Mouse (Mus musculus): ENCODE results near the gene Tmem211. TPM values are rescaled to one million over a fixed set of nuclear protein-coding genes. Genes with fewer than 3 reads are reported as not detected.

Tmem211 gene
- polyA plus RNA-seq, 1 experiment = not detected

GRCm38 (mm10) chr5:113283726-113284125 lies 57.0 kb downstream of the Tmem211 start:
- no peak for TF ChIP-seq MYOG (IDR thresholded peaks at IDR 0.05; ENCODE audit: control insufficient read depth, extremely low read depth, insufficient read length)
- TF ChIP-seq USF1 (IDR thresholded peaks at IDR 0.05; ENCODE audit: low read depth) = no peak
- no peak for TF ChIP-seq CTCF (IDR thresholded peaks at IDR 0.05; ENCODE audit: control insufficient read depth, insufficient read depth, insufficient read length)
- no peak for TF ChIP-seq CEBPB (IDR thresholded peaks at IDR 0.05; ENCODE audit: low read depth)
- no peak for TF ChIP-seq FOSL1 (IDR thresholded peaks at IDR 0.05; ENCODE audit: insufficient read depth, low read length, poor library complexity, severe bottlenecking)
- no peak for TF ChIP-seq MAX (IDR thresholded peaks at IDR 0.05)
- TF ChIP-seq MYOD1 (IDR thresholded peaks at IDR 0.05; ENCODE audit: control insufficient read depth, insufficient read length, low read depth) = no peak
- H3ac ChIP-seq (ENCODE audit: control insufficient read depth, insufficient read length, low read depth) = no peak overlapping the region
- no peak overlapping the region for H3K4me3 ChIP-seq (ENCODE audit: insufficient read depth, poor library complexity, severe bottlenecking)
- H3K27me3 ChIP-seq (ENCODE audit: control insufficient read depth, insufficient read depth, insufficient read length) = peaks cover 4% of the 10 kb centered on the region
- H3K79me3 ChIP-seq (ENCODE audit: low read depth) = no peaks in the 10 kb centered on the region
- H3K36me3 ChIP-seq (ENCODE audit: control insufficient read depth, insufficient read depth) = no peaks in the 10 kb centered on the region
- H3K79me2 ChIP-seq (ENCODE audit: control insufficient read depth, insufficient read depth) = no peaks in the 10 kb centered on the region

GRCm38 (mm10) chr5:113285541-113285940 lies 58.8 kb downstream of the Tmem211 start:
- TF ChIP-seq FOSL1 (IDR thresholded peaks at IDR 0.05; ENCODE audit: insufficient read depth, low read length, poor library complexity, severe bottlenecking) (no peak), CTCF (IDR thresholded peaks at IDR 0.05; ENCODE audit: control insufficient read depth, insufficient read depth, insufficient read length) (no peak), MYOG (IDR thresholded peaks at IDR 0.05; ENCODE audit: control insufficient read depth, extremely low read depth, insufficient read length) (no peak)
- Histone ChIP-seq H3ac (ENCODE audit: control insufficient read depth, insufficient read length, low read depth) (no peak overlapping the region), H3K4me3 (ENCODE audit: insufficient read depth, poor library complexity, severe bottlenecking) (no peak overlapping the region), H3K79me3 (ENCODE audit: low read depth) (no peaks in the 10 kb centered on the region), H3K27me3 (ENCODE audit: control insufficient read depth, insufficient read depth, insufficient read length) (peaks cover 4% of the 10 kb centered on the region), H3K79me2 (ENCODE audit: control insufficient read depth, insufficient read depth) (no peaks in the 10 kb centered on the region), H3K36me3 (ENCODE audit: control insufficient read depth, insufficient read depth) (no peaks in the 10 kb centered on the region)

- H3K79me3 ChIP-seq (ENCODE audit: low read depth) = no peaks in the 10 kb centered on the region
- peaks cover 4% of the 10 kb centered on the region for H3K27me3 ChIP-seq (ENCODE audit: control insufficient read depth, insufficient read depth, insufficient read length)
- H3ac ChIP-seq (ENCODE audit: control insufficient read depth, insufficient read length, low read depth) = no peak overlapping the region
- TF ChIP-seq MYOD1 (IDR thresholded peaks at IDR 0.05; ENCODE audit: control insufficient read depth, insufficient read length, low read depth) = no peak
- no peak for TF ChIP-seq CEBPB (IDR thresholded peaks at IDR 0.05; ENCODE audit: low read depth)
- no peak for TF ChIP-seq CTCF (IDR thresholded peaks at IDR 0.05; ENCODE audit: control insufficient read depth, insufficient read depth, insufficient read length)
- TF ChIP-seq MAX (IDR thresholded peaks at IDR 0.05) = no peak
- no peak for TF ChIP-seq FOSL1 (IDR thresholded peaks at IDR 0.05; ENCODE audit: insufficient read depth, low read length, poor library complexity, severe bottlenecking)
- TF ChIP-seq MYOG (IDR thresholded peaks at IDR 0.05; ENCODE audit: control insufficient read depth, extremely low read depth, insufficient read length) = no peak
- no peaks in the 10 kb centered on the region for H3K36me3 ChIP-seq (ENCODE audit: control insufficient read depth, insufficient read depth)
- no peaks in the 10 kb centered on the region for H3K79me2 ChIP-seq (ENCODE audit: control insufficient read depth, insufficient read depth)
- H3K4me3 ChIP-seq (ENCODE audit: insufficient read depth, poor library complexity, severe bottlenecking) = no peak overlapping the region
Observed at GRCm38 (mm10) chr5:113286048-113286447, 59.3 kb downstream of the Tmem211 start.

DNA sequence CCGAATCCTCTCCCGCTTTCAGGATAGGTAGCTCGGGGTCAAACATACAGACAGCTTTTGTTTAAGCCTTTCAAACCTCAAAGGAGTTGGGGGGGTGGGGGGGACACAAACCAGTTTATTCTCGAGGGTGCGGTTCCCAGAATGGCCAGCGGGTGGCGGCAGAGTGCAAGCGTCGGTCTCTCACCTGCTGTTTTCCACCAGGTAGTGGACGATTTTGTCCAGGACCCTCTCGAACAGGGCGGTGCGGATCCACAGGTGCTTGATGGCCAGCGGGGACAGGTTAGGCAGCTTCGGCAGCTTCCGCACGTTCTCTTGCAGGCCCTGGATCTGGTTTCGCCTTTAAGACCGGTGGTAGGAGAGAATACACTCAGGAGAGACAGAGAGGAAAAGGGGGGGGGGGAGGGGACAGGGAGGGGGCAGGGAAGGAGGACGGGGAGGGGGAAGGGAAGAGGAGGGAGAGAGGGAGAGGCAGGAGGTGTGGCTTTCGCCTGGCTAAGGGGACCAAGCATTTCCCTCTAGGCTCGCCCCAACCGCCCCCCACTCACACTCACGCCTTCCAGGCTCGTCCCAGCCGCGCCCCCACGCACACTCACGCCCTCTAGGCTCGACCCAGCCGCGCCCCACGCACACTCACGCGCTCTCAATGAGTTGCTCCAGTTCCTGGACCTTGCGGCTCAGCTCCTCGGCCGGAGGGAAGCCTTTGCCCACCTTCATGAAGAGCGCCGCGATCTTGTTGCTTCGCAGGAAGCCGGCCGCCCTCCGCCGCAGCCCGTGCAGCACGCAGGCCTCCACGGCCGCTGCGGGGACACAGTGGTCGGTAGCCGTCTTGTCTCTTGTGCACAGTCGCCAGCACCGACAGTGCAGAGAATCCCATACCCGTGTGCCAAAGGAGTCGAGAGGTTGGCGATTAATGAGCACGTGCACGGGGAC lies 60.1 kb downstream of the Tmem211 start:
- TF ChIP-seq CTCF (IDR thresholded peaks at IDR 0.05; ENCODE audit: control insufficient read depth, insufficient read depth, insufficient read length) (peak; percentile 20), CEBPB (IDR thresholded peaks at IDR 0.05; ENCODE audit: low read depth) (no peak)
- Histone ChIP-seq H3K79me2 (ENCODE audit: control insufficient read depth, insufficient read depth) (no peaks in the 10 kb centered on the region), H3K4me3 (ENCODE audit: insufficient read depth, poor library complexity, severe bottlenecking) (no peak overlapping the region), H3ac (ENCODE audit: control insufficient read depth, insufficient read length, low read depth) (no peak overlapping the region), H3K36me3 (ENCODE audit: control insufficient read depth, insufficient read depth) (no peaks in the 10 kb centered on the region), H3K27me3 (ENCODE audit: control insufficient read depth, insufficient read depth, insufficient read length) (peaks cover 4% of the 10 kb centered on the region), H3K79me3 (ENCODE audit: low read depth) (no peaks in the 10 kb centered on the region)

DNA sequence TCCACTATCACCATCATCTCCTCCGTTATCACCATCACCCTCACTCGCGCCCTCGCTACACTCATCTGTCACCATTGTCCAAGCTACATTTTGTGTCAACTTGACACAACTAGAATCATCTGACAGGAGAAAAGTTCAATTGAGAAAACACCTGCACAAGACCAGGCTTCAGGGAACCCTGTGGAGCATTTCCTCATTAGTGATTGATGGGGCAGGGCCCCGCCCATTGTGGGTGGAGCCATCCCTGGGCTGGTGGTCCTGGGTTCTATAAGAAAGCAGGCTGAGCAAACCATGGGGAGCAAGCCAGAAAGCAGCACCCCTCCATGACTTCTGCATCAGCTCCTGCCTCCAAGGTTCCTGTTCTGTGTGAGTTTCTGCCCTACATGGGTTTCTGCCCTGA lies 61.1 kb downstream of the Tmem211 start:
- Histone ChIP-seq H3K27me3 (ENCODE audit: control insufficient read depth, insufficient read depth, insufficient read length) (peaks cover 4% of the 10 kb centered on the region), H3K79me2 (ENCODE audit: control insufficient read depth, insufficient read depth) (no peaks in the 10 kb centered on the region)
- no peak for TF ChIP-seq MYOG (IDR thresholded peaks at IDR 0.05; ENCODE audit: control insufficient read depth, extremely low read depth, insufficient read length)
- TF ChIP-seq CTCF (IDR thresholded peaks at IDR 0.05; ENCODE audit: control insufficient read depth, insufficient read depth, insufficient read length) = no peak
- no peak for TF ChIP-seq USF1 (IDR thresholded peaks at IDR 0.05; ENCODE audit: low read depth)
- no peak for TF ChIP-seq FOSL1 (IDR thresholded peaks at IDR 0.05; ENCODE audit: insufficient read depth, low read length, poor library complexity, severe bottlenecking)
- TF ChIP-seq MYOD1 (IDR thresholded peaks at IDR 0.05; ENCODE audit: control insufficient read depth, insufficient read length, low read depth) = no peak
- TF ChIP-seq CEBPB (IDR thresholded peaks at IDR 0.05; ENCODE audit: low read depth) = no peak

GRCm38 (mm10) chr5:113288490-113288889 lies 61.8 kb downstream of the Tmem211 start:
- no peak overlapping the region for H3ac ChIP-seq (ENCODE audit: control insufficient read depth, insufficient read length, low read depth)

More for the DNA sequence above, 61.1 kb downstream of the Tmem211 start:
- H3K79me3 ChIP-seq (ENCODE audit: low read depth) = no peaks in the 10 kb centered on the region
- no peak overlapping the region for H3ac ChIP-seq (ENCODE audit: control insufficient read depth, insufficient read length, low read depth)
- H3K36me3 ChIP-seq (ENCODE audit: control insufficient read depth, insufficient read depth) = no peaks in the 10 kb centered on the region
- H3K4me3 ChIP-seq (ENCODE audit: insufficient read depth, poor library complexity, severe bottlenecking) = no peak overlapping the region

More at GRCm38 (mm10) chr5:113288490-113288889, 61.8 kb downstream of the Tmem211 start:
- TF ChIP-seq USF1 (IDR thresholded peaks at IDR 0.05; ENCODE audit: low read depth) (no peak), FOSL1 (IDR thresholded peaks at IDR 0.05; ENCODE audit: insufficient read depth, low read length, poor library complexity, severe bottlenecking) (no peak), MAX (IDR thresholded peaks at IDR 0.05) (no peak), MYOD1 (IDR thresholded peaks at IDR 0.05; ENCODE audit: control insufficient read depth, insufficient read length, low read depth) (no peak), CEBPB (IDR thresholded peaks at IDR 0.05; ENCODE audit: low read depth) (no peak), MYOG (IDR thresholded peaks at IDR 0.05; ENCODE audit: control insufficient read depth, extremely low read depth, insufficient read length) (no peak), CTCF (IDR thresholded peaks at IDR 0.05; ENCODE audit: control insufficient read depth, insufficient read depth, insufficient read length) (no peak)
- H3K79me2 ChIP-seq (ENCODE audit: control insufficient read depth, insufficient read depth) = no peaks in the 10 kb centered on the region
- no peaks in the 10 kb centered on the region for H3K79me3 ChIP-seq (ENCODE audit: low read depth)
- no peaks in the 10 kb centered on the region for H3K36me3 ChIP-seq (ENCODE audit: control insufficient read depth, insufficient read depth)
- H3K4me3 ChIP-seq (ENCODE audit: insufficient read depth, poor library complexity, severe bottlenecking) = no peak overlapping the region
- H3K27me3 ChIP-seq (ENCODE audit: control insufficient read depth, insufficient read depth, insufficient read length) = peaks cover 4% of the 10 kb centered on the region

All from C2C12 (cell line).